Mouse (Mus musculus) ES-Bruce4 (cell line): Measurements from ENCODE around the gene Zbtb45. TPM values are rescaled to one million over a fixed set of nuclear protein-coding genes. Genes with fewer than 3 reads are reported as not detected.

ENCODE experiments used
- H3K27ac ChIP-seq: 2 replicates; pipeline ENCODE4 v1.5.1; 2012; ENCODE audit warnings: low read length, inconsistent platforms; ENCODE audit not compliant: insufficient read depth
- H3K27me3 ChIP-seq: 2 replicates; pipeline ENCODE4 v1.6.1; 2012; ENCODE audit warnings: mild to moderate bottlenecking, low read length, inconsistent platforms; ENCODE audit not compliant: control insufficient read depth, poor library complexity, insufficient read depth, severe bottlenecking
- H3K36me3 ChIP-seq: 2 replicates; pipeline ENCODE4 v1.6.1; 2012; ENCODE audit warnings: inconsistent platforms, mild to moderate bottlenecking, low read length, moderate library complexity; ENCODE audit not compliant: control insufficient read depth, poor library complexity, insufficient read depth, severe bottlenecking
- H3K4me1 ChIP-seq: one replicate; pipeline ENCODE4 v1.8.1; 2011; ENCODE audit warnings: low read length; ENCODE audit not compliant: control insufficient read depth, insufficient read depth
- H3K4me3 ChIP-seq: 2 replicates; pipeline ENCODE4 v1.5.1; 2011; ENCODE audit warnings: low read depth, mild to moderate bottlenecking, low read length
- H3K9ac ChIP-seq: 2 replicates; pipeline ENCODE4 v1.6.1; 2012; ENCODE audit warnings: low read depth, mild to moderate bottlenecking, inconsistent platforms; ENCODE audit not compliant: poor library complexity, severe bottlenecking
- H3K9me3 ChIP-seq: replicated peaks from 2 replicates; pipeline ENCODE4 v1.6.1; 2012; ENCODE audit warnings: mild to moderate bottlenecking, low read length, inconsistent platforms; ENCODE audit not compliant: control insufficient read depth, poor library complexity, insufficient read depth, severe bottlenecking
- CTCF ChIP-seq: IDR thresholded peaks from one replicate; pipeline ENCODE4 v1.8.1; 2011; ENCODE audit warnings: low read depth, low read length
- EP300 ChIP-seq: IDR thresholded peaks from 2 replicates; pipeline ENCODE4 v1.6.1; 2011; ENCODE audit warnings: low read depth, low read length; ENCODE audit not compliant: insufficient read depth
- POLR2A ChIP-seq: IDR thresholded peaks from one replicate; pipeline ENCODE4 v1.8.1; 2011; ENCODE audit warnings: low read length; ENCODE audit not compliant: insufficient read depth
- polyA plus RNA-seq: library from polyadenylated mRNA; stranded (reverse); fragments of >200 nt; gene quantifications from 2 replicates; pipeline ENCODE4 v1.2.4, GENCODE M21; 2011; ENCODE audit warnings: low read depth; ENCODE audit not compliant: missing spikeins, insufficient read depth, insufficient read length

The Zbtb45 gene
- polyA plus RNA-seq, 1 experiment: 22.7 TPM

DNA sequence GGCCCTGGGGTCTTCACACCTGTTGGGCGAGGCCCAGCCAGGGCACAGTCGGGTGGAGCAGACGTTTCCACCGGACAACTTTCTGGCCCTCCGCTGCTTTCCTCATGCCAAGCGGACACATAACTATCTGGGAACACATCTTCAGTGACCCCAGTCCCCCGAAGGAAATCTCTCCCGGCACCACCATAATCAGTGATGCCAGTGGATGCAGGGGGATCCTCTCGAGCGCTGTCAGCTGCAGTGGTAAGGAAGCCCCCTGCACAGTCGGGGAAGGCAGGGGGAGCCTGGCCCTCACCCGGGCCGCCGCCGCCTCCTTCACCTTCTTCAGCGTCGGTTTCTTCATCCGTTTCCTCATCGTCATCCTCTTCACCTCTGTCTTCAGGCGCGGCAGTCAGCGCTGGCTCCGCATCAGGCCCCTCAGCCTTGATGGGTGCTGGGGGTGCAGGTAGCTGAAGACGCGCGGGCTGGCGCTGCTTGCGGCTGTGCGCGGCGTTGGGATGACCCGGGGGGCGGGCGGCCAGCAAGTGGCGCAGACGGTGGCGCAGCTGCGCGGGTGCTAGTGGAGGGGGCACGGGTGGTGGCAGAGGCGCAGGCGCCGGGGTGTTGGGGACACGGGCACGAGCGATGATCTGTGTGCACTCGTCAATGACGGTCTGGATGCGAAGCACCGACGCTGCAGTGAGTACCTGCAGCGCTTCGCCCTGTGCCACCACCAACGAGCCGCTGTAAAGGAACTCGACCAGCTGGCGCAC is 2.3 kb downstream of the Zbtb45 start:
- no peak overlapping the region for H3K27ac ChIP-seq
- no peaks in the 10 kb centered on the region for H3K9me3 ChIP-seq
- no peak for TF ChIP-seq EP300
- TF ChIP-seq POLR2A: no peak
- no peak for TF ChIP-seq CTCF
- H3K4me1 ChIP-seq: no peaks in the 10 kb centered on the region
- no peaks in the 10 kb centered on the region for H3K36me3 ChIP-seq
- H3K27me3 ChIP-seq: no peaks in the 10 kb centered on the region
- H3K9ac ChIP-seq: peak overlapping the region; percentile 92
- H3K4me3 ChIP-seq: peak overlapping the region; percentile 55

DNA sequence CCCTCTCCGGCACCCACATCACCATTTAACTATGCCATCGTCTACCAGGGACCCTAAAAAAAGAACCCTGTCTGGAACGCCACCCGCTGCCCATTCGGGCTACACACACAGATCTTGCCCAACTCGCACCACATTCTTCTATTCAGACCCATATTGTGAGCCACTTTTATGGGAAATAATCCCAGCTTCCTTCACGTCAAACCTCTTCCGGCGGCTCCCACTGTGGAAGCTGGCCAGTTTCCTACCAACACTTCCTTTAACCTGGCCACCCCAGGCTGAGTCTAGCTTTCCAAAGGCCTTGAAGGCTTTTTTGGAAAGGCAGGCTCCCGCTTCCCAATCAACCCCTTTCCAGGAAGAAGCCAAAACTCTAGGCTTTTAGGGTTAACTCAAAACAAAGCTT is 3.3 kb downstream of the Zbtb45 start:
- TF ChIP-seq POLR2A (no peak), CTCF (no peak), EP300 (no peak)
- no peaks in the 10 kb centered on the region for H3K4me1 ChIP-seq
- no peak overlapping the region for H3K27ac ChIP-seq
- no peaks in the 10 kb centered on the region for H3K36me3 ChIP-seq
- H3K27me3 ChIP-seq: no peaks in the 10 kb centered on the region
- peak overlapping the region; percentile 55 for H3K4me3 ChIP-seq
- H3K9me3 ChIP-seq: no peaks in the 10 kb centered on the region
- peak overlapping the region; percentile 92 for H3K9ac ChIP-seq

DNA sequence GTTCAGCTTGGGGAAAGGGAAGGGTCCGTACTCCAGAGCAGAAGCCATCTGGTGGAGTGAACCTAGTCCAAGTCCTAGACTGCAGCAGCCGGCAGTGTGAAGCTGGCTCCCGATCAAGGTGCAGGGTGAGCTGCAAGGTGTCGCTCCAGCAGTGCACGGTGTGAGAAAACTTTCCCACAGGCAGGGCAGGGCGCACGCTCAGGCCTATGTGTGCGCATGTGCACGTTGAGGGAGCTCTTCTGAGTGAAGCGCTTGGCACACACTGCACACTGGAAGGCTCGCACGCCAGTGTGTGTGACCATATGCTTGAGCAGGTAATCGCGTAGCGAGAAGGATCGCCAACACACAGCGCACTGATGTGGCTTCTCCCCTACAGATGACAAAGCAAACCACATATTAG is 3.8 kb downstream of the Zbtb45 start:
- Histone ChIP-seq H3K9ac (peak overlapping the region; percentile 92), H3K4me3 (peak overlapping the region; percentile 55), H3K27me3 (no peaks in the 10 kb centered on the region), H3K27ac (no peak overlapping the region), H3K36me3 (no peaks in the 10 kb centered on the region), H3K9me3 (no peaks in the 10 kb centered on the region), H3K4me1 (no peaks in the 10 kb centered on the region)
- TF ChIP-seq CTCF (no peak), EP300 (no peak), POLR2A (no peak)

DNA sequence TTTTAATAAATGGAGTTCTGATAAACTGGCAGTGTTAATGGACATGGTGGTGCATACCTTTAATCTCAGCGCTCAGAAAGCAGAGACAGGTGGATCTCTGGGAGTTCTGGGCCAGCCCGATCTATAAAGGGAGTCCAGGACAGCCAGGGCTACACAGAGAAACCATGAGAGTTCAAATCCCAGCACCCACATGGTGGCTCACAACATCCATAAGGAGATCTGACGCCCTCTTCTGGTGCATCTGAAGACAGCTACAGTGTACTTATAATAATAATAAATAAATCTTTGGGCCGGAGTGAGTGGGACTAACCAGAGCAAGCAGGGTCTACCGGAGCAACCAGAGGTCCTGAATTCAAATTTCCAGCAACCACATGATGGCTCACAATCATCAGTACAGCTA is 6.5 kb downstream of the Zbtb45 start:
- Histone ChIP-seq H3K36me3 (no peaks in the 10 kb centered on the region), H3K27ac (no peak overlapping the region), H3K4me1 (no peaks in the 10 kb centered on the region), H3K9me3 (no peaks in the 10 kb centered on the region), H3K9ac (no peak overlapping the region), H3K4me3 (no peak overlapping the region), H3K27me3 (no peaks in the 10 kb centered on the region)
- TF ChIP-seq EP300 (no peak), CTCF (no peak), POLR2A (no peak)

DNA sequence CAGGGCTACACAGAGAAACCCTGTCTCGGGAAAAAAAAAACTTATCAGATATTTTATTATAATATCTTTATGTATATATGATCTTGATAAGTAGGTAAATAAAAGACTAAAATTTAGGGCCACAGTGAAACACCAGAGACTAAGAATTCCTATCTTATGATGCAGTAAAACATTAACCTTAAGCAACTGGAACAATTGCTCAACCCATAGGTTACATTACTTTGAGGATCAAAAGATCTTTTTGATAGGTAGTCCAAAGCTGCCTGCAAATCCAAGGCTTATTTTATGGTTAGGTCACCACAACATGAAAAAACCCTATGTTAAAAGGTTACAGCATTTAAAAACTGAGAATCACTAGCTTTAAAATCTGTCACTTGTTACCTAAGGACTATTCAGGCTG is 8.2 kb downstream of the Zbtb45 start:
- H3K36me3 ChIP-seq: no peaks in the 10 kb centered on the region
- no peaks in the 10 kb centered on the region for H3K27me3 ChIP-seq
- no peak overlapping the region for H3K4me3 ChIP-seq
- H3K27ac ChIP-seq: no peak overlapping the region
- no peaks in the 10 kb centered on the region for H3K4me1 ChIP-seq
- H3K9ac ChIP-seq: no peak overlapping the region
- H3K9me3 ChIP-seq: no peaks in the 10 kb centered on the region
- TF ChIP-seq POLR2A (no peak), CTCF (no peak), EP300 (no peak)

DNA sequence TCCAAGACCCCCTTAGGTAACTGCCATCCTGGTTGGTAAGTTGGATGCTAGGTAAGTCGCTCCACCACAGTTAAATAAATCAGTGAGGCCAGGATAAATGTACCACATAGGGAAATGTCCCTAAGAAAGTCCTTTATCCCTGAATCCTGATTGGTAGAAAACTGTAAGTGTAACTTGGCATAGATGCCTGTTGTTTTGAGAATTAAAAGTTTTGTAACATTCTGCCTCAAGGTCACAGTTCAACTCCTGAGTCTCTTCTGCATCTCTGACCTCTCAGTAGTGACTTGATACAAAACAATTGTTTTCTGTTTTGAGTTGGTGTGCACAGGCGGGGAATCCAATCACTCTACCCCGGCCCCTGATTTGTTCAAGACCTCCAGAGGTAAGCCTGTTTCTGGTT is 11.0 kb downstream of the Zbtb45 start, which contains the start of gene Trim28:
Gene Trim28 (plus strand): TSS at position 264 of the 400 bp plus-strand sequence.
- Histone ChIP-seq H3K9ac (no peak within 1 kb of the TSS), H3K36me3 (no peaks in the 10 kb centered on the region), H3K4me1 (no peaks in the 10 kb centered on the region), H3K27ac (no peak within 1 kb of the TSS), H3K9me3 (no peaks in the 10 kb centered on the region), H3K4me3 (no peak within 1 kb of the TSS), H3K27me3 (no peaks in the 10 kb centered on the region)
- TF ChIP-seq EP300: no peak
